Mouse (Mus musculus): ENCODE measurements around the gene Ttll11. TPM values are rescaled to one million over a fixed set of nuclear protein-coding genes. Genes with fewer than 3 reads are reported as not detected.

Ttll11 gene
- polyA plus RNA-seq (2011; ENCODE audit: insufficient read depth, insufficient read length, low replicate concordance, missing spikeins), result 2.6 and 4.1 TPM in 2 replicates

- Histone ChIP-seq H3K27ac (ENCODE audit: control insufficient read depth, insufficient read depth, low read depth, low read length, poor library complexity) (peak within 1 kb of the TSS; percentile 84), H3K4me1 (ENCODE audit: control insufficient read depth, insufficient read depth, low read length) (peaks cover 1% of the 10 kb centered on the region; the same call in 1 of the 2 replicates), H3K4me3 (replicated peaks; ENCODE audit: control insufficient read depth, low read depth, low read length) (peak within 1 kb of the TSS; percentile 73)
- TF ChIP-seq POLR2A (IDR thresholded peaks at IDR 0.05; ENCODE audit: borderline replicate concordance, control insufficient read depth, low read depth, low read length) (peak; percentile 31; the same call in 1 of the 2 replicates), CTCF (IDR thresholded peaks at IDR 0.05; ENCODE audit: control insufficient read depth, insufficient read depth, low read length) (no peak)
- 1% methylated on average over 42 of the region's 42 CpGs for WGBS
These were observed at the start of gene Ttll11 for GRCm38 (mm10) chr2:35979644-35980021. Gene Ttll11, minus strand, starts transcription at chr2:35979913.

DNA sequence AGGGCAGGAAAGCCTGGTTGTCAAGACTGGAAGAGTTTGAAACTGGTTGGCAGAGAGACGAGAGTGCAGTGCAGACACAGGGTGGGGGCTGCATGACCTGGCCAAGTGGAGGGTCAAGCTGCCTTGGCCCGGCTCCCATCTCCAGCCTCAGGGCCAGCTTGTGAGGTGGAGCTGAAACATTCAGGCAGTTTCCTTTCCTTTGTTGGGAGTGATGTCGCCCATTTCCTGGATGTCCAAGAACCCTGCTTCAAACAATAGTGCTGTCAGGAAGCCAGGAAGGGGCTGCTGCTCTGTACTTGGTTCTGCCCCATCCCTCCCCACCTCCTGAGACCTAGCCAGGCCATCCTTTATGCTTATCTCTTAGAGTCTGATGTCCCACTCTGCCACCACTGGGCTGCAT lies 43.6 kb upstream of the Ttll11 start:
- WGBS, result 70% methylated on average over 3 of the region's 3 CpGs
- TF ChIP-seq CTCF (IDR thresholded peaks at IDR 0.05; ENCODE audit: control insufficient read depth, insufficient read depth, low read length) (no peak), POLR2A (IDR thresholded peaks at IDR 0.05; ENCODE audit: borderline replicate concordance, control insufficient read depth, low read depth, low read length) (no peak)
- Histone ChIP-seq H3K27ac (ENCODE audit: control insufficient read depth, insufficient read depth, low read depth, low read length, poor library complexity) (no peak overlapping the region), H3K4me1 (ENCODE audit: control insufficient read depth, insufficient read depth, low read length) (no peaks in the 10 kb centered on the region; the same call in 1 of the 2 replicates), H3K4me3 (replicated peaks; ENCODE audit: control insufficient read depth, low read depth, low read length) (no peak overlapping the region)

GRCm38 (mm10) chr2:36021385-36022159 lies 41.9 kb upstream of the Ttll11 start:
- H3K27ac ChIP-seq (ENCODE audit: control insufficient read depth, insufficient read depth, low read depth, low read length, poor library complexity), result no peak overlapping the region

GRCm38 (mm10) chr2:36013010-36013409 lies 33.3 kb upstream of the Ttll11 start:
- no peaks in the 10 kb centered on the region for H3K4me1 ChIP-seq (ENCODE audit: control insufficient read depth, insufficient read depth, low read length)
- no peak overlapping the region for H3K4me3 ChIP-seq (replicated peaks; ENCODE audit: control insufficient read depth, low read depth, low read length)
- WGBS, result 60% methylated on average over 12 of the region's 12 CpGs
- no peak overlapping the region for H3K27ac ChIP-seq (ENCODE audit: control insufficient read depth, insufficient read depth, low read depth, low read length, poor library complexity)
- no peak for TF ChIP-seq CTCF (IDR thresholded peaks at IDR 0.05; ENCODE audit: control insufficient read depth, insufficient read depth, low read length)
- TF ChIP-seq POLR2A (IDR thresholded peaks at IDR 0.05; ENCODE audit: borderline replicate concordance, control insufficient read depth, low read depth, low read length), result no peak

More at GRCm38 (mm10) chr2:36021385-36022159, 41.9 kb upstream of the Ttll11 start:
- Histone ChIP-seq H3K4me1 (ENCODE audit: control insufficient read depth, insufficient read depth, low read length) (no peaks in the 10 kb centered on the region; the same call in 1 of the 2 replicates), H3K4me3 (replicated peaks; ENCODE audit: control insufficient read depth, low read depth, low read length) (no peak overlapping the region)
- WGBS, result 11% methylated on average over 32 of the region's 32 CpGs
- TF ChIP-seq CTCF (IDR thresholded peaks at IDR 0.05; ENCODE audit: control insufficient read depth, insufficient read depth, low read length) (peak; percentile 51), POLR2A (IDR thresholded peaks at IDR 0.05; ENCODE audit: borderline replicate concordance, control insufficient read depth, low read depth, low read length) (no peak)

GRCm38 (mm10) chr2:36011331-36011825 lies 31.7 kb upstream of the Ttll11 start:
- TF ChIP-seq POLR2A (IDR thresholded peaks at IDR 0.05; ENCODE audit: borderline replicate concordance, control insufficient read depth, low read depth, low read length), result no peak
- TF ChIP-seq CTCF (IDR thresholded peaks at IDR 0.05; ENCODE audit: control insufficient read depth, insufficient read depth, low read length), result no peak
- H3K27ac ChIP-seq (ENCODE audit: control insufficient read depth, insufficient read depth, low read depth, low read length, poor library complexity), result no peak overlapping the region
- no peak overlapping the region for H3K4me3 ChIP-seq (replicated peaks; ENCODE audit: control insufficient read depth, low read depth, low read length)
- no peaks in the 10 kb centered on the region for H3K4me1 ChIP-seq (ENCODE audit: control insufficient read depth, insufficient read depth, low read length)
- 1% methylated on average over 44 of the region's 44 CpGs for WGBS

DNA sequence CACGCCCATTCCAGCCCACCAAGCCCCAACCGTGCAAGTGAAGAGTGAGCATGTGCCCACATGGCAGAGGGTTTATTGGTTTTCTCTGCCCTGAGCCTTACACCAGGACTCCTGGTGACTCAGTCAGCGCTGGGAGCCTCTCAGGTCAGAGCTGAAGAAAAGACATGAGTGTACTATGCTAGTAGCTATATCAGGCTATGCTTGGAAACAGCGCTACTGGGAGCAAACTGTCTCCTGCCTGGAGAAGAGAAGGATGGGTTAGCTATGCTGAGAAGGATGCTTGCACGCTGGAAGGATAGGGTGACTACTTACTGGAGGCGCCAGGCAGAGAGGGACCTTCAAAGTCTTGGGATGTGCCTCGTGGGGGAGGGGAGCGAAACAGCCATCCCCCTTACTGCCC lies 30.9 kb upstream of the Ttll11 start:
- WGBS, result 65% methylated on average over 8 of the region's 8 CpGs
- H3K27ac ChIP-seq (ENCODE audit: control insufficient read depth, insufficient read depth, low read depth, low read length, poor library complexity), result no peak overlapping the region
- H3K4me1 ChIP-seq (ENCODE audit: control insufficient read depth, insufficient read depth, low read length), result no peaks in the 10 kb centered on the region
- no peak overlapping the region for H3K4me3 ChIP-seq (replicated peaks; ENCODE audit: control insufficient read depth, low read depth, low read length)
- no peak for TF ChIP-seq POLR2A (IDR thresholded peaks at IDR 0.05; ENCODE audit: borderline replicate concordance, control insufficient read depth, low read depth, low read length)
- TF ChIP-seq CTCF (IDR thresholded peaks at IDR 0.05; ENCODE audit: control insufficient read depth, insufficient read depth, low read length), result no peak

- H3K4me3 ChIP-seq (replicated peaks; ENCODE audit: control insufficient read depth, low read depth, low read length), result no peak overlapping the region
- H3K4me1 ChIP-seq (ENCODE audit: control insufficient read depth, insufficient read depth, low read length), result no peaks in the 10 kb centered on the region
- WGBS, result 22% methylated on average over 4 of the region's 4 CpGs
- no peak overlapping the region for H3K27ac ChIP-seq (ENCODE audit: control insufficient read depth, insufficient read depth, low read depth, low read length, poor library complexity)
- TF ChIP-seq POLR2A (IDR thresholded peaks at IDR 0.05; ENCODE audit: borderline replicate concordance, control insufficient read depth, low read depth, low read length), result no peak
- peak; percentile 74 for TF ChIP-seq CTCF (IDR thresholded peaks at IDR 0.05; ENCODE audit: control insufficient read depth, insufficient read depth, low read length)
These were observed 29.7 kb upstream of the Ttll11 start for GRCm38 (mm10) chr2:36009386-36009785.

- Histone ChIP-seq H3K27ac (ENCODE audit: control insufficient read depth, insufficient read depth, low read depth, low read length, poor library complexity) (no peak overlapping the region), H3K4me3 (replicated peaks; ENCODE audit: control insufficient read depth, low read depth, low read length) (no peak overlapping the region), H3K4me1 (ENCODE audit: control insufficient read depth, insufficient read depth, low read length) (no peaks in the 10 kb centered on the region)
- TF ChIP-seq CTCF (IDR thresholded peaks at IDR 0.05; ENCODE audit: control insufficient read depth, insufficient read depth, low read length), result peak; percentile 64
- no peak for TF ChIP-seq POLR2A (IDR thresholded peaks at IDR 0.05; ENCODE audit: borderline replicate concordance, control insufficient read depth, low read depth, low read length)
- WGBS, result 0% methylated on average over 1 of the region's 1 CpGs
These were observed 28.4 kb upstream of the Ttll11 start for GRCm38 (mm10) chr2:36008071-36008470.

All from bone marrow, adult 2 months (tissue).